Mouse (Mus musculus) adrenal gland, adult (tissue): ENCODE data around the gene Apba2.

Experiments
- DNase-seq, 2 experiments: peaks; one replicate each; pipeline ENCODE4 v3.0.0; 2022 to 2023; ENCODE audit warnings: low spot score in 1 of 2; ENCODE audit not compliant: inconsistent age in 2 of 2

Apba2 gene

GRCm38 (mm10) chr7:64501536-64502270 lies at the start of gene Apba2:
Apba2 (plus strand) TSS chr7:64501706.
- DNase-seq: peak in 1 of 2 experiments; percentile 37

- DNase-seq: peak in 1 of 2 experiments; percentile 11
These were observed 49.6 kb upstream of the Apba2 start for GRCm38 (mm10) chr7:64451861-64452382.

GRCm38 (mm10) chr7:64452471-64453222 lies 48.9 kb upstream of the Apba2 start:
- peak in 1 of 2 experiments; percentile 14 for DNase-seq

- peak in 1 of 2 experiments; percentile 10 for DNase-seq
These were observed 45.3 kb upstream of the Apba2 start for GRCm38 (mm10) chr7:64456176-64456575.

GRCm38 (mm10) chr7:64456676-64457075 lies 44.8 kb upstream of the Apba2 start:
- DNase-seq: no peak

- DNase-seq: peak in 1 of 2 experiments; percentile 7
These were observed 43.7 kb upstream of the Apba2 start for GRCm38 (mm10) chr7:64457811-64458210.

GRCm38 (mm10) chr7:64497438-64497837 lies 4.1 kb upstream of the Apba2 start:
- peak in 1 of 2 experiments; percentile 22 for DNase-seq

- peak in 1 of 2 experiments; percentile 16 for DNase-seq
These were observed 1.0 kb downstream of the Apba2 start for GRCm38 (mm10) chr7:64502271-64503180.

- peak in 1 of 2 experiments; percentile 9 for DNase-seq
These were observed 2.1 kb downstream of the Apba2 start for GRCm38 (mm10) chr7:64503641-64504040.

- DNase-seq: peak in 1 of 2 experiments; percentile 11
These were observed 3.3 kb downstream of the Apba2 start for GRCm38 (mm10) chr7:64504691-64505231.

GRCm38 (mm10) chr7:64505571-64505970 lies 4.1 kb downstream of the Apba2 start:
- peak in 1 of 2 experiments; percentile 11 for DNase-seq

GRCm38 (mm10) chr7:64508826-64509225 lies 7.3 kb downstream of the Apba2 start:
- peak in 1 of 2 experiments; percentile 7 for DNase-seq

- peak in 1 of 2 experiments; percentile 9 for DNase-seq
These were observed 8.4 kb downstream of the Apba2 start for GRCm38 (mm10) chr7:64509911-64510310.

- peak in 1 of 2 experiments; percentile 7 for DNase-seq
These were observed 9.2 kb downstream of the Apba2 start for GRCm38 (mm10) chr7:64510526-64511210.

- no peak for DNase-seq
These were observed 12.1 kb downstream of the Apba2 start for GRCm38 (mm10) chr7:64513621-64514020.

GRCm38 (mm10) chr7:64515280-64515679 lies 13.8 kb downstream of the Apba2 start:
- DNase-seq: no peak

GRCm38 (mm10) chr7:64515891-64516290 lies 14.4 kb downstream of the Apba2 start:
- no peak for DNase-seq

GRCm38 (mm10) chr7:64519091-64519490 lies 17.6 kb downstream of the Apba2 start:
- no peak for DNase-seq

GRCm38 (mm10) chr7:64519521-64519920 lies 18.0 kb downstream of the Apba2 start:
- DNase-seq: no peak
